Mouse (Mus musculus): ENCODE measurements around the gene Slc9a2.
A peak's percentile ranks its signal among the peaks of the same experiment; 100 is the strongest.

The Slc9a2 gene

DNA sequence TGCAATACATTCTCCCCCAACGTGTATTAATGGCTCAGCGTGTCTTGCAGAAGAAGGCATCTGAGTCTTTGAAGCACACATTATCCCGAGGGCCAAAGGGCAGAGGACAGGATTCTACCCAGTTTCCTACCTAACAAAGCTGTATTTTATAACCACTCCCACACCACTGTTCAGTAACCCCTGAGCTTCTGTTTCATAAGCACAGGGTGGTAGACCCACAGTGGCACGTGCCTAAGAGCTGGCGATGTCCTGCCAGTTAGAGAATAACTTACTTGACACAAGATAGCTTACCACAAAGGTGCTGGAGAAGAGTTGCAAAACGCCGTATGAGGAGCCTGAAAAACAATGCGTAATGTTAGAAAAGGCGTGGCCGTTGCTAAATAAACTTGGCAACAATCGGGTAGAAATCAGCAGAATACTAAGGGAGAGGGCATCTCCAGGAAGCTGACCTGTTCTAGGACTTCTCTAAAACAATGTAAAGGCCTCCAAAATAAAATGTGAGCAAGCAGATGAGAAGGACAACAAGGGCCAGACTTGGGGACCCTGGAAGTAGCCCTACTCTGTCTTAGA lies 105.6 kb downstream of the Slc9a2 start:
- no peak for DNase-seq (ENCODE audit: low spot score)

DNA sequence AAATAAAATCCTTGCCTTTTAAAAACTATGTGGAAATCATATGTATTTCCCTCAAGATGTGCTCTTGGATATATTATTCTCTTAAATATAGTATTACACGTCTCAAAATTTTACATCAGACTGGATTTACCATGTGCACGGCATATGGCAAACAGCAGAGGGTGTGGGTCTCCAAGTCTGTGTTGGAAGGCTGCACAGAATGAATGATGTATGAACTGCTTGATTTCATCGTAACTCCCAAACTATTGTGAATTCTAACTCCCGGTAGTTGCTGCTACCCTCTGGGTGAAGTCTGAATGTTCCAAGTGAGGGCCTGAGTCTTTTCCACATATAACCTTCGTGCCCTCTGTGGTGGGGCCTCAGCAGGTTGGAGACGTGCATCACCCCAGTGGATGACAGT lies 108.6 kb downstream of the Slc9a2 start:
- no peak for DNase-seq (ENCODE audit: low spot score)

DNA sequence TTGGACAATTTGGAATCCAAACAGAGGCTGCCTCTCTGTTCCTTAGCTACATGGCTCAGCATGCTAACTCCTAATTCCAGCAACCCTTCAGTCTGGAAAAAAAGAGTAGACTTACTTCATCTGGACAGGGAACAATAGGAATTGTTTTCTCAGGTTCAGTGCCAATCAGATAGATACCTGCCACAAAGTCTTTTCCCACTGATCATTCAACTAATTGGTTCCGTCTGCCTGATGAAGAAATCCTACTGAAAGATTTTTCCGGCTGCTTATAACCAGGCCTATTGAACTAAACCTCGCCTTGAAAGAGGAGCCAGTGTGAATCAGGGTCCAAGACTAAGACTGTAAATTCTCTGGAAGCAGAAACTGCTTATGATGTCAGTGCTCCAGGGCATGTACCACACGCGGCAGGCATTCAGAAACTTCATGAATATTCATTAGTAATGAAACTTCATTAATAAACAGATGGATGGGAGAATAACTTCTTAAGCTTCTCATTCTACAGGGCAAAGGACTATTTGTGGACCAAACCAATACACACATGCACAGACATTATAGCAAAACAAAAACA lies 109.4 kb downstream of the Slc9a2 start:
- no peak for DNase-seq (ENCODE audit: low spot score)

DNA sequence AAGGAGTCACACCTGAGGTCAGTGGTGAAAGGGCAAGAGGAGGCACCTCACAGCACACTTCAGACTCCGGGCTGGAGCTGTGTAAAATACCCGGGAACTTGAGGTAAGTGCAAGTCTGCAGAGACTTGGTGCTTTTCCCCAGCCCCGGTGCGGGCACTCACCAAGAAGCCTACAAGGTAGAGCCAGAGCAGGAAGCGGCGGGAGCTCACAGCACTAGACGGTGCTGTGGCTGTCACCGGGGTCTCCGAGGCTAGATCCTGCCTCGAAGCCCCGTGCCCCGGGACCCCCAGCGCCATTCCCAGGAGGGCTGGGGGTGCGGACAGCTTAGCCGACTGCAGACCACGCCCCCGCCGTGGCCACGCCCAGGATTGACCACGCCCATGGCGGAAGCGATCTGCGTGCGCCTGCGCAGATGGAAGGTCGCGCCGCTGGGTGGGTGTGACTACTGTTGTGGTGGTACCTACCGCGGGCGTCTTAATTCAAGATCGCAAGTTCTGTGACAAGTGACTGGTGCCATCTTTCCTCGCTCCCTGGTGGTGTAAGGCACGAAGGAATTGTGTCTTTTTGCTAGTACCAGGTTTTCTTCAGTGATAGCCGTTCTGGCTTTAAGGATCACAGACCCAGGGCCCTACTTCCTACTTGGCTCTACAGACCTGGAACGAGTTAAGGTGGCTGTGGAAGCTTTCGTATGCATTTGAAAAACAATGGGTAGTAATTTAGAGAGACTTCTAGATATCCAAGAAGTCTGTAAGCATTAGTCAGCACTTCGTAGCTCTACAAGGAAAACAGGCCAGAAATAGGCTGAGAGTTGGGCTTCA lies 110.2 kb downstream of the Slc9a2 start, which contains the start of gene Mfsd9:
Gene Mfsd9 (minus strand): TSS at position 364 of the 818 bp plus-strand sequence.
- DNase-seq (ENCODE audit: low spot score), result peak; percentile 95

DNA sequence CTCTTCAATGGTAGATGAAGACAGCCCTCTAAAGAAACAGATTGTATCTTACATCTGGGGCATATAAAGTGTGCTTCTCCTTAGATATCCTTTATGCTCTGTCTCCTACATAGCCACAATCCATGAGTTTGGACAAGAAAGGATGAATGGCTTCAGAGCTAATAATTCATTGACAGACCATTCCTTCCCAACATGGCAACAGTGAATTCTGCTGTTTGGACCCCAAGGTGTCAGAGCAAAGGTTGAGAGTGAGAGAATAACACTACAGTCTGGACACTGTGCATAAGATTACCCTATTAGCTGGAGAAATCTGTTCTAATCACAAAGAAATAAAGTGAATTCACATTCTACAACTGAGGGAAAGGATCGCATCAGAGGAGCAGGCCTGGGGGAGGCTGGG lies 115.1 kb downstream of the Slc9a2 start:
- DNase-seq (ENCODE audit: low spot score), result no peak

DNA sequence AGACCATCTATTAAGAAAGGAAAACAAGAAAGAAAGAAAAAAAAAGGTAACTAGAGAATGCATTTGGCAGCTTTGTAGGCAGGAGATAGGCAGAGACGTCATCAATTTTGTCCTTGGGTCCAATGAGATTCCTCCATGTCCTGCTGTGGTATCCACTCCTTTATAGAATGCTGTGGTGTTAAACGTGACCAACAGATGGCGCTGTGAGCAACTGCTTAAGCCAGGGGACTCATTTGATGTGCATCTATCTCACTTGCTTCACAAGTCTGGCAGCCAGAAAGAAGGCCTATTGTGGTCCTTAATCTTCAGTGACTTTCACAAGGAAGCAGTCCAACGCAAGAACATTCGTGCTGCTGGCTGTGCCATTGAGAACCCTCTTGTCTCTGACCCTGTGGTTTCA lies 117.0 kb downstream of the Slc9a2 start:
- peak; percentile 30 for DNase-seq (ENCODE audit: low spot score)

DNA sequence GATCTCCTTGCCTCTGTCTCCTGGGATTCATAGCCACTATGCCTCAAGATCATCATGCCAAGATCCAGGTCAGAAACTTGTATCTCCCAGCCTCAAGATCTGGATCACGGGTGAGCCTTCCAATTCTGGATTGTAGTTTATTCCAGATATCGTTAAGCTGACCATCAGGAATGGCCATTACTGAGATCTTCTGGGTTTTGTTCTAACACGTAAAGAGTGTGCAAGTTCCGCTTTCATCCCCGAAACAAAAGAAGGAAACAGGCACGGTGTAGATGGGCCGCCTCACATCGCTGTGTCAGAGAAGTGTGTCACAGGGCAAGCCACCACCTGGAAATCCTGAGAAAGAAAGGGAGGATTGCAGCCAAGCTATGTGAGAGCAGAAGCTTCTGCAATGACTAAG lies 118.7 kb downstream of the Slc9a2 start:
- DNase-seq (ENCODE audit: low spot score), result no peak

DNA sequence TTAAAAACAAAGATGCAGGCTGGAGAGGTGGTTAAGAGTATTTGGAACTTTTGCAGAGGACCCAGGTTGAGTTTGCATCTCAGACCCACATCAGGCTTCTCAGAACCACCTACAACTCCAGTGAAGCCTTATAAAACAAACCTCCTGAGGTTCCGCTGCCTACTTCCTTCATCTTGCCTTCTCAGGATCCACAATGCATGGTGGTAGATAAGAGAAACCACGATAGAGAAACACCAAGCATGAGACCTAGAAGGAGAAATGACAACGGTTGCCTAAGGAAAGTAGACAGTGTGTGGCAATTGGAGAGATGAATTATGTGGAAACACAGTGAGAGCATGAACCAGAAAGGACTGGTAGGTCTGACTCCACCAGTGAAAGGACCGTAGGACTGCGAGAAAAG lies 120.5 kb downstream of the Slc9a2 start:
- DNase-seq (ENCODE audit: low spot score), result no peak

DNA sequence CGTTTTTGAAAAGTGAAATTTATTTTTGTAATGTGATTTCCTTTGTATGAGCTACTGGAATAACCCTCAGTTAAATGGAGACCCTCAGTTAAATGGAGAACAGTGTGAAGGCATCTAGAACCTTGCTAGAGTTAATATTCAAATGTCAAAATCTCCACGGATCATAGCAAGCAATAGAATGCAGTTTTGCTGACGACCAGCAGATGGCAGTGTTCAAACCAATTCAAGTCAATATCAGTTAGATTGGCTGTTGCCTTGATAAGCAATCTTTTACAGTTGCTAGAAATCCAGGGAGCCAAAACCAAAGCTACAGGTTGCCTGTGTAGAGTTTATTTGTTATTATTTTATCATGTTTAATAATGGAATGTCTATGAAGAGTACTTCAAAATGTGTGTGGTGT lies 122.4 kb downstream of the Slc9a2 start:
- peak; percentile 48 for DNase-seq (ENCODE audit: low spot score)

DNA sequence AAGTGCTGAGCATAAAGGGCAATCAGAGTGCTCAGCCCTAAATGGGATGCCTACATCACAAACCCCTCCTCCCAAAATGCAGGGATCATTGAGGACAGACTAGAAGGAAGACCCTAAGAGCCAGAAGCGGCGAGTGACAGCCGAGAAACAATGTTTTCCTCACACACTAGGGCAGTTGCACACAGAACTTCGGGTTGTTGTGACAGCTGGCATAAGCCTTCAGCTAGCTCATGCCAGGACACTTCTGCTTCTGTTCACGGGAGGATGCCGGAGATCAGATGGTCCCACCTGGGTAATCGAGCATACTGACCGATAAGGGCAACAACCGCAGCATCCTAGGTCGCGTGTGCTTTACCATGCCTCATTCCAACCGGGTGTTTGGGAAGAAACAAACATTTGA lies 123.7 kb downstream of the Slc9a2 start:
- DNase-seq (ENCODE audit: low spot score), result no peak

DNA sequence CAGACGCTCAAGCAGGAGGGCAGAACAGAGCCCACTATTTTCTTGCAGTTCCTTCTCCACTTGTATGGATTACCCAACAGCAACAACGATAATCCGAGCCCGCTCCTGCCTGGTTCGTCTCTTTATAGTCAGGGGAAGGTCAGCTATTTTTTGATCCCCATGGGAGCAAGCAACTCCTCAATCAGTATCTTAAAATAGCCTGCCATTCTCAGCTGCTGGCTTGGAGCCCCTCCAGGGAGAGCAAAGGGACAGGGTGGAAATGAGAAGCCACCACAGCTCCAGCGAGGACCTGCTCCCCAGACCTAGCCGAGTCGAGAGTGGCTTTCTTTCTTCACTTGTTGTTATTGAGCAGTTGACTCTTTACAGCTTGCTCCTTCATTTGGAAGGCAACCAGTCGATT lies 125.0 kb downstream of the Slc9a2 start, which contains the start of gene Tmem182:
Gene Tmem182 (plus strand): TSS at position 251 of the 400 bp plus-strand sequence.
- DNase-seq (ENCODE audit: low spot score), result no peak

DNA sequence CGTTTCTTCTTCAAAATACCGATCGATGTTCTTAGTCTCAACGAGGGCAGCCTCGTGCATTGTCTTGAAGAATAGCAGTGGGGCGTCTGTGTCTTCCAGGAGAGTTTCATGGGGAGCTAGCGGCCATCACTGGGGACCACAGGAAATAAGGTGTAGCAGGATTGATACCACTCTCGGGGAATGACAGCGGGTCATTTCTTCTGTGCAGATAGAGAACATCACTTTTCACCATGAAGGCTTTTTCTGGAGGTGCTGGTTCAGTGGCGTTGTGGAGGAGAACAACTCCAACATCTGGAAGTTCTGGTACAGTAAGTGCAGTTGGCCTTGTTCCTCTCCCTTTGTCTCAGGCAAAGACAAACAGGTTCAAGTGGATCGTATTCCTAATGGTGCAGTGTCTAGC lies 125.5 kb downstream of the Slc9a2 start:
- no peak for DNase-seq (ENCODE audit: low spot score)

DNA sequence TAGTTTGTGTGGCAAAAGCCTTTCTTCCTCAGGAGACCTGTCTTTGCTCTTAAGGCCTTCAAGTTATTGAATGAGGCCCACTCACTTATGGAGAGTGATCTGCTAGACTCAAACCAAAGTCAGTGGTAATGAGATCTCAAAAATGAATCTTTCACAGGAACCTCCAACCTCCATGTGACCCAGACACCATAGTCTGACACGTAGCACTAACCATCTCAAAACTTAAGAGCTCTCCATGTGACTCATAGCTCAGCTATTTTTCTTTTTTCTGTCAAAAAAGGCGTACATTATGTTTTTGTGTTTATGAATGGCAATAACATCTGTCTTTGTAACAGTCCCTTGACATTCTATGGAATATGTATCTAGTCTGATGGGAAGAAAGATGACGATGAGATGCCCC lies 128.3 kb downstream of the Slc9a2 start:
- DNase-seq (ENCODE audit: low spot score), result no peak

DNA sequence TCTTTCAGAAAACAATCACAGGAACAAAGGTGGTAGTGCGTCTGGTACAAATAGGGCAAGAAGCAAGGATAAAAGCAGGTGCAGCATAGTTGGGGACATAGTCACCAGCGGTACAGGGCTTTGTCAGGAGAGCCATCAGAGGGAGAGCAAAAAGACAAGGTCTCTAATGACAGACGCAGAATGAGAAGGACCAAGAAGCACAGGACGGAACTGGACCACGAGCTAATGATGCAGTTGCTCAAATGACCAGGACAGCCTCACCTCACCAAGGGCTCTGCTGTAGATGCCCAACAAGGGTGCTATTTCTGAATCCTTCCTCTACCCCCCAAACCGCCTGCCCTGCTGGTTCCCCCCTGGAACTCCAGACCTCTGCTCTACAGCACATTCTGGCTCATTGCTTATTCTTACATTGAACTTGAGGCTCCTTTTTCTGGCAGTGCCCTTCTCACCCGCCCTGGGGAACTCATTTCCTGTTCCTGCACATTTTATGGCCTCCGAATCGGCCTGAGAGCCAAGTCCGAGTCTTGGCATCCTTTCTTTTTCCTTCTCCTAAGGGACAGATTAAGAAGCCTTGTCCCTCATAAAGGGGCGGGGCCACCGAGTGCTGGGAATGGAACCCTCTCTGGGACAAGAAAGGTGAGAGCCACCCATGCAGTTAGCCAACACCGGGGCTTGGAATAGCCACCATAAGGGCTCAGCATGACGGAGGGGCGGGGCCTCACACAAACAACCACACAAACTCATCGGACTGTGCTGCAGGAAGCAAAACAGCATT lies 134.9 kb downstream of the Slc9a2 start:
- no peak for DNase-seq (ENCODE audit: low spot score)
